Mouse (Mus musculus) liver (tissue): ENCODE data around the gene Pomc.
"Not testable (repeated sequence)": the region's sequence is repeated elsewhere in the genome, so short reads cannot be mapped to it uniquely, and the experiment has no call there.

ENCODE experiments used
- DNase-seq: peaks from one replicate; pipeline ENCODE4 v3.0.0-alpha.2; 2020; ENCODE audit warnings: mixed read lengths

Pomc gene

DNA sequence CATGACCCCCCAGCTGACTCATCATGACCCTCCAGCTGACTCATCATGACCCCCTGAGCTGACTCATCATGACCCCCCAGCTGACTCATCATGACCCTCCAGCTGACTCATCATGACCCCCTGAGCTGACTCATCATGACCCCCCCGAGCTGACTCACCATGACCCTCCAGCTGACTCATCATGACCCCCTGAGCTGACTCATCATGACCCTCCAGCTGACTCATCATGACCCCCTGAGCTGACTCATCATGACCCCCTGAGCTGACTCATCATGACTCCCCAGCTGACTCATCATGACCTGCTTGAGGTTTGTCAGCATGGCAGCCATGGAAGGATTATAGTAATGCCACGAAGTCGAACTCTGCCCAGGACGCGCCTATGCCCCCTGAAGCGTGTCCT, 18.4 kb downstream of the Pomc start:
- not testable (repeated sequence) for DNase-seq

DNA sequence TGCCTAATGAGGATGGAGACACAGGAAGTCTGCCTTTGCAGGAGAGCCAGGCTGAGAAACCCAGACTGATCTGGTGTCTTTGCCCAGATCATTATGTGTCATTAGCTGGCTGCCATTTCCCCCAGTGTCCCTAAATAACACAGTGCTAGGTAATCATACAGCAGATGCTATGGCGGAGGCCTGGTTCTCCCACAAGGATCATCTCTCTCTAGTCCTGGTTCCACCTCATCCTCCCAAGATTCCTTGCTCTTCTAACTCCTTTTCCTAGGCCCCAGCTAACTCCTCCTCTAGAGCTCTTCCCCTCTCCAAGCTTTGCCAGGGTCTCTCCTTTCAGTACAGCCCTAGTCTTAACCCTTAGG, 26.2 kb downstream of the Pomc start:
- no peak for DNase-seq

DNA sequence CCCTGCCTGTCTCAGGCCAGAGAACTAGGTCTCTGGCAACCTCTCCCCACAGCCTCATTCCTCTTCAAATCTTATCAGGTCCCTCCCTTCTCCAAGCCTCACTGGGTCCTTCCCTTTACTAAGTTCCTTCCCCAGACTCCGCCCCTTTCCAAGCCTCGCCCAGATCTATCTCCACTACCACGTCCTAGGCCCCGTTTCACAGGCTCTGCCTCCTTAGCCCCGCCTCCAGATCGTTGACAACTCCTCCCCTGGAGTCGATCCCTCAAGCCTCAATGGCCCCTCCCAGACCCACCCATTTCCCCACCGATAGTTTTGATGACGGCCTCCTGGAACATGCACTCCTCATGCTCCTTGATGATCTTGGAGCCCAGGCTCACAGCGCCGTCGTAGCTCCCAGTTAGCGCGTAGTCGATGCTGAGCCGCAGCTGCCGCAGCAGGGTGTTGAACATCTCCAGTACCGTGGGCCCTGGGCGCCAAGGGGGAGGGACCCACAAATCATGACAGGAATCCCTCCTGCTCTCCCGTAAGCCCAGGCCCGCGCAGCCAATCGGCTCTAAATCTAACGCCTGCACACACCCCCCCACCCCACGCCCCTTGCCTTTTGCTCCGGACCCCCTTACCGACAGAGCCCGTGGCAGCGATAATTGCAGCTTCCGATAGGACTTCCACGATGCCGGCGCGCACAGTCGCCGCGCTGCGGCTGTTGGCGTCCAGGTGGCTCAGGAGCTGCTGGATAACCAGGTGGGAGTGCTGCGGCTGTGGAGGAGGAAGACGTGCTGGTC, 26.8 kb downstream of the Pomc start:
- peak; percentile 87 for DNase-seq

DNA sequence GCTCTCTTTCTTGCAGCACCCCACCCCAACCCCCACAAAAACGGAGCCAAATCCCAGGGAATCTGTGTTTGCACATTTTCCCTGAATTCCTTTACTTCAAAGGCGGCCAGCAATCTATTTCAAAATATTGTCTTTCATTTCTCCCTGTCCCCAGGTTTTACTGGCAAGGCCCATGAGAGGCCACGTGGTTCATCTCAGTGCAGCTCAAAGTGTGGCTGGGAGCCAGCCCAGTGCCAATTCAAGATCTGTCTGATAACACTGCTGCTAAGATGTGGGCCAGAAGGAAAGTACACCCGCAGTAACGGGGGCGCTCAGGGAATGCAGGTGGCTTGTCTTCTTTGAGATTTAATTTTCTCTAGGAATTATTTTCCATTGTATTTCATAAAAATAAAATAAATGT, 27.5 kb downstream of the Pomc start:
- no peak for DNase-seq

DNA sequence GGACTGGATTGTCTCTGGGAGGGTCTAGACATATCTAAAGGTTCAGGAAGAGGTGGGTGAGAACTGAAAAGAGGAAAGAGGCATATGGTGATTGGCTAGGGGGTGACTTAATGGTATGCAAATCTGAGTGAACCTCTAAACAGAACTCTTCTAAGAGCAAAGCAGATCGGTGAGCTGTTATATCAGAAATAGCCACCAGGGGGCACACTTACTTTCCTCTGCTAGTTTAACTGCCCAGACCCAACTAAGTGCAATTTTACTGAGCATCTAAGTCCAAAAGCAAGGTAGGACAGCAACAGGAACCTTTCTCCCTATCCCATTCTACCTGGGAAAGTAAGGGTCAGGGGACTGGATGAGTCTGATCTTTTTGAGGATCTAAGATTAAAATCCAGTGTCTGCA, 29.0 kb downstream of the Pomc start:
- DNase-seq: peak; percentile 65

DNA sequence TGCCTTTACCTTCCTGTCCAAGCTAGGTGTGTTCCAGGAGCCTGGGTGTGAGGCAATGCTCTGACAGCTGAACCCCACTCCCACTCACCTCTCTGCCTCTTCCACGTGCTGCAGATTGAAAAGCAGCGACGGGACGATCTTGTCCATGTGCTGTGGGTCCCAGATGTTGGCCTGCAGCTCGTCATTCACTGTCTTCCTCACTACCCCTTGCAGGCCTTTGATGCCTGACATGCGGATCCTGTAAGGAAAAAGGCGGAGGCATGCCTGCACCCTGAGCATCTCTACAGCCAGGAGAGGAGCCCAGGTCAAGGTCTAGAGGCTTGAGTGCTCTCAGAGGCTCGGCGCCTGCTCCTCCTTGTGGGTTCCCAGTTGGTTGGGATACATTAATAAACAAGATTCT, 29.7 kb downstream of the Pomc start:
- no peak for DNase-seq

DNA sequence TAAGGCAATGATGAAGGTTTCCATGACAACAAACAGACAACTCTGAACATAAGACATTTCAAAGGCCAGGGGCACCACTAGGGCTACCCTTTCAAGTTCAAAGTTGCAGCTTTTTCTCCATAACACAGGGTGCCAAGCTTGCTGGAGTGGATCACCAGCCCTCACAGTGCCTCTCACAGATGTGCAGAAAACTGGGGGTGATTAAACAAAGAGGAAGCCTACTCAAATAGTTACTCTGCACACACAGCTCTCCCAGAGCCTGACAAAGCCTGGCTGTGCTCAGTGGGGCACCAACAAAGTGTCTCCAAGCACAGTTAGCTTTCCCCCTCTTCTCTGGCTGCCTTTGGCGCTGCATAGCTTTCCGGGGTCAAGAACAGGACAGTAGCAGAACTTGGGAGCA, 35.2 kb downstream of the Pomc start:
- no peak for DNase-seq

DNA sequence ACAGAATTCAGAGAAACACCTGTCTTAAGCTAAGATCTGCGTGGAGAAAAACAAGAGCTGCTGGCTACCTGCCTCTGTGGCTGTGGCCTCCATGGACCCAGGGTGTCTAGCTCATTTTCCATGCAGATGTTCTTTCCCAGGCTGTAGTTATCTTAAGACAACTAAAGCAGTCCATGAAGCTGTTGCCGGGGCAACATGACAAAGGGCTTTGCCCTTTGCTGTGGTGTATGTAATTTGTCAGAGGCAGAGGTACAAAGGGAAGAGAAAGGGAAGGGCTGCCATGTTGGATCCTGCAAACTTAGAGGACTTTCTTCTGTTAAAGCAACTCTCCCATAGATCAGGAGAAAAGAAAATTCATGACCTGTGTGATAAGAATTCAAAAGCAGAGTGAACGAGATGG, 36.3 kb downstream of the Pomc start:
- DNase-seq: no peak

DNA sequence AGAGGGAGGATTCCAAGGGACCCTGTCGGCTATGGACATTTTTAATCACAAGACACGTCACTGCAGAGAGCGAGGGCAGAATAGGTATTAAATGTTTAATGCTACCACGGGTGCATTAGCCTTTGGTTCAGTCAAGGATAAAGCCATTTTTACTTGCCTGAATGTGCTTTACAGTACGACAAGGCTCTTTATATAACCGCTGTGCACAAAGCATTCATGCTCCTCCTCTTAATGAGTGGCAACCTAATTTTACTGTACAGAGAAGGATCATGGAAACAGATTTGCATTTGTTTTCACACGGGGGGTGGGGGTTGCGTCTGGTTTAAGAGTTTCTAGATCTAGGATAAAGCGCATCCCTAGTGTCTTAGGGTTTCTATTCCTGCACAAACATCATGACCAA, 42.0 kb downstream of the Pomc start:
- DNase-seq: no peak

DNA sequence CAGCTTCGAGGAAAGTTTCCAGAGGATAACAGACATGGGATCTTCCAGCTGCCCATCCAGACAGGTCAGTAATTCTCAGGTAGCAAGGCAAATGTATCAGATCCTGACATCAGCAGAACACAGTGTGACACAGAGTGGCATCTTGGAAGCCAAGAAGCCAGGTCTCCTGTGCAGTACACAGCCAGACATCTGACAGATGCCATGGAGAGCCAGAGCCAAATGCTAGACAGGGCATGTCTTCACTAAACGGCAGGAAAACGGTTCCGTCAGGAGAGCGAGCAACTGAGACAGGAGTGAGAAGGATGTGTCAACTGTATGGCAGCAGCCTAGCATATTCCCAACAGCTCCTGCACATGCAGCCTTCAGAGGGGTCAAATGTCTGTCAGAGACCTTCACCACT, 45.7 kb downstream of the Pomc start:
- no peak for DNase-seq

DNA sequence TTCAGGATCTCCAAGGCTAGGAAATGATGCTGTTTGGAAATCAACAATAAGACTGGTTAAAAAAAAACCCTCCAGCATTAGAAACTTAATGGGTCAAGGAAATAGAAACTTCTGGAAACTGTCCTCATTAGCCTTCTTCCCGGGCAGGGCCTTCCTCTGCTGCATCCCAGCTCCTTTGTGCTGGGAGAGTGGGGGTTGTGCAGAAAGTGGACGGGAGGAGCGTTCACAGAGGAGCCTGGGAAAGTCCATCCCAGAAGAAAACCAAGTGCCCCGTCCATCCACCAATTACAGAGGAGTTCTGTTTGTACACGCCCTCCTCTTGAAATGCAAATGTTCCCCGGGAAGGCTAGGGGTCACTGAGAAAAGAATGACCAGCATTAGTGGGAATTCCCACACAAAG, 49.9 kb downstream of the Pomc start:
- DNase-seq: no peak

DNA sequence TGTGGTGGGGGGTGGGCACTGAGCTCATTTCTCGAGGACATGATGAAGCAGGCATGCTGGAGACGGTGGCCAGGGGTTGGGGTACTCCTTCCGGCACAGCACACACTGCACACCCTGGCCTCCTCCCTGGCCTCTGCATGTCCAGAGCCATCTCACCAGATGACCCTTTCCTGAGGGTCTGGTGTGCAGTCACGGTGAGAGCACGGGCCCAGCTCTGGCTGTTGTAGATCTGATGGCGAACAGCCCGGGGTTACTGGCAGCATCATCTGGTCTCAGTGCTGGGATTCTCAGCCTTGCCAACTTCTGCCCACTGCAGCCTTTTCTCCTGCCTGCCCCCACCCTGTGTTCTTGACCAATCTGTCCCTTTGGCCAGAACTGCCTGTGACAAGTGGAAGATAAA, 51.3 kb downstream of the Pomc start:
- no peak for DNase-seq

DNA sequence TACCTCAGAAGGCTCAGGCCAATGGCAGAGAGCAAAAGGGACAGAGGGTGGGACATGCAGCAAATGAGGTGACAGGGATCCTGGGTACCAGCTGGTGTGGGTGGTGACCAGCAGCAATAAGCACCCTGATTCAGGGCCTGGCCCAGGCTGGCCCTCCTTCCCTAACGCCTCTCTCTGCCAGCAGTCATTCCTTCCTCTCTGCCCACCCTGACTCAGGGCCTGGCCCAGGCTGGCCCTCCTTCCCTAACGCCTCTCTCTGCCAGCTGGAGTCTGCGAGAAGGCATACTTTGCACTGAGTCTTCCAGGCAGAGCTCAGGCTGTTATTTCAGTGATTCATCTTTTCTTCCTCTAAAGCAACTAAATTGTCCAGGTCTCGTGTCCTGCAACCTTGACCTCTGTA, 52.4 kb downstream of the Pomc start:
- no peak for DNase-seq

DNA sequence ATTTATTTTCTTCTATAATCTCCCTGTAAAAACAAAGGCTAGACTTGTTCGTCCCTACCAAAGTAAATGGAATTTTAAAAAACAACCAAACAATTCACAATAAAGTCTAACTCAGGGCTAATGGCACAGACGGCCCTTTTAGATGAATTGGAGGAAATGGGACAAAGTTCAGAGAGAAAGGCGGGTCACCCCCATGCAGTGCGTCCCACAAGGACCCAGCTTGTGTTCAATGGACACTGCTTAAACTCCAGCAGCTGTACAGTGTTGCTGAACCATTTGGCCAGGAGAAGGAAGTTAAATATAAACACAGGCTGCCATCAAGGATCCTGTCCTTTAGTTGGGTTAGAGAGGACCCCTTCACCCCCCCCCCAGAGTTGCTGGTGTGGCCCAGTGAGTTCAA, 53.0 kb downstream of the Pomc start:
- no peak for DNase-seq

DNA sequence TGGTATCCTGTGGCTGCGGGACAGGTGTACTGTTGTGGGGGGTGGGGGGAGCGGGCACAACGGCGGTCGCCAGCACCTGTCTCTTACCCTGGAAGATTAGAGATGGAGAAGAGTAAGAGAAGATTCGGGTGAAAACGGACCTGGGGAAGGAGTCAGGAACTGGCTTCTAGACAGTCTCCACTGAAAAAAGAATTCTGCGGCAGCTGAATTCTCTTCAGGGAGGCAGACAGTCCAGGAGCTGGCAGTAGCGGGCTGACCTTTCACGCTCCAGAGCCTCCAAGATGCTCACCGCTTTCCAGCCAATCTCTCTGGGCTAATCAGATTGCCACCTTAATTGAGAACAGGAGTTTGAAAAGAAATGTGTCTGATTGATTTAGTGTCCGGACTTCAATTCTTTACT, 54.0 kb downstream of the Pomc start:
- DNase-seq: no peak
